Mouse (Mus musculus) small intestine, adult 2 months (tissue): ENCODE results near the gene Gm10295.

Source experiments
- CTCF ChIP-seq: fragments of 200-500 bp; IDR thresholded peaks from 2 replicates; pipeline ENCODE4 v1.5.1; 2012; ENCODE audit warnings: low read depth, mild to moderate bottlenecking, control low read depth, inconsistent platforms, low read length, moderate library complexity, mixed read lengths; ENCODE audit not compliant: insufficient replicate concordance, insufficient read length; ENCODE audit errors: extremely low read depth
- POLR2A ChIP-seq: fragments of 200-500 bp; IDR thresholded peaks from 2 replicates; pipeline ENCODE4 v1.6.1; 2012; ENCODE audit warnings: low read depth, mild to moderate bottlenecking, control low read depth, inconsistent platforms, low read length, moderate library complexity

GRCm38 (mm10) chr7:71370128-71370527, 18.8 kb upstream of the Gm10295 start:
- no peak for TF ChIP-seq CTCF
- no peak for TF ChIP-seq POLR2A
